Mouse (Mus musculus) intestine, embryonic 15.5 days (tissue): ENCODE results near the gene Cct4. TPM values are rescaled to one million over a fixed set of nuclear protein-coding genes. Genes with fewer than 3 reads are reported as not detected.

ENCODE experiments used
- ATAC-seq: fragments of 200-750 bp; cut with Nextera tagmentation; 2 replicates; pipeline ENCODE4 v1.8.0; 2017; ENCODE audit warnings: moderate TSS enrichment, moderate library complexity
- H3K27ac ChIP-seq: fragments of 300-500 bp; sonication (generic); 2 replicates; pipeline ENCODE4 v1.5.1; 2015; ENCODE audit warnings: mild to moderate bottlenecking, inconsistent platforms
- H3K27me3 ChIP-seq: fragments of 300-500 bp; sonication (generic); replicated peaks from 2 replicates; pipeline ENCODE4 v1.6.1; 2015; ENCODE audit warnings: inconsistent platforms
- H3K36me3 ChIP-seq: fragments of 300-500 bp; sonication (generic); 2 replicates; pipeline ENCODE4 v1.6.1; 2015; ENCODE audit warnings: inconsistent platforms
- H3K4me1 ChIP-seq: fragments of 300-500 bp; sonication (generic); replicated peaks from 2 replicates; pipeline ENCODE4 v1.6.1; 2015; ENCODE audit warnings: inconsistent platforms
- H3K4me2 ChIP-seq: fragments of 300-500 bp; sonication (generic); replicated peaks from 2 replicates; pipeline ENCODE4 v1.6.1; 2015; ENCODE audit warnings: mild to moderate bottlenecking, inconsistent platforms
- H3K4me3 ChIP-seq: fragments of 300-500 bp; sonication (generic); replicated peaks from 2 replicates; pipeline ENCODE4 v1.5.1; 2015; ENCODE audit warnings: inconsistent platforms
- H3K9ac ChIP-seq: fragments of 300-500 bp; sonication (generic); 2 replicates; pipeline ENCODE4 v1.6.1; 2015; ENCODE audit warnings: inconsistent platforms
- H3K9me3 ChIP-seq: fragments of 300-500 bp; sonication (generic); 2 replicates; pipeline ENCODE4 v1.6.1; 2016; ENCODE audit warnings: inconsistent platforms
- WGBS: fragments of 180-500 bp; shearing (Covaris S2); methylation state at CpG from one replicate; pipeline ENCODE4 v1.1.7; 2015; 5-methylcytosine and 5-hydroxymethylcytosine counted together
- polyA plus RNA-seq: library from polyadenylated mRNA; unstranded; fragments of >200 nt; fragmentation: Nextera tagmentation; extraction: Ambion mirVana; gene quantifications from 2 replicates; pipeline ENCODE4 v1.2.1, GENCODE M21; 2015

Gene Cct4
- polyA plus RNA-seq, 1 experiment from 2014 or later, result 268 TPM

- no peak overlapping the region for H3K9ac ChIP-seq
- no peak overlapping the region for H3K4me3 ChIP-seq
- no peak for ATAC-seq
- H3K27ac ChIP-seq, result no peak overlapping the region
- no peaks in the 10 kb centered on the region for H3K9me3 ChIP-seq
- no peak overlapping the region for H3K4me2 ChIP-seq
- no peaks in the 10 kb centered on the region for H3K36me3 ChIP-seq
- H3K4me1 ChIP-seq, result no peaks in the 10 kb centered on the region
- 88% methylated on average over 4 of the region's 4 CpGs for WGBS
- no peaks in the 10 kb centered on the region for H3K27me3 ChIP-seq
These were observed 23.4 kb downstream of the Cct4 start for GRCm38 (mm10) chr11:23013580-23014294.

GRCm38 (mm10) chr11:23014996-23015395, 24.7 kb downstream of the Cct4 start:
- no peak overlapping the region for H3K4me3 ChIP-seq
- H3K4me2 ChIP-seq, result no peak overlapping the region
- no peaks in the 10 kb centered on the region for H3K36me3 ChIP-seq
- no peak for ATAC-seq
- H3K27me3 ChIP-seq, result no peaks in the 10 kb centered on the region
- H3K27ac ChIP-seq, result no peak overlapping the region
- 76% methylated on average over 6 of the region's 6 CpGs for WGBS
- no peaks in the 10 kb centered on the region for H3K9me3 ChIP-seq
- no peaks in the 10 kb centered on the region for H3K4me1 ChIP-seq
- H3K9ac ChIP-seq, result no peak overlapping the region

GRCm38 (mm10) chr11:23017943-23018342, 27.6 kb downstream of the Cct4 start:
- ATAC-seq, result no peak
- H3K9me3 ChIP-seq, result no peaks in the 10 kb centered on the region
- 89% methylated on average over 4 of the region's 4 CpGs for WGBS
- H3K9ac ChIP-seq, result no peak overlapping the region
- H3K4me2 ChIP-seq, result no peak overlapping the region
- H3K4me3 ChIP-seq, result no peak overlapping the region
- no peaks in the 10 kb centered on the region for H3K4me1 ChIP-seq
- H3K27ac ChIP-seq, result no peak overlapping the region
- no peaks in the 10 kb centered on the region for H3K36me3 ChIP-seq
- no peaks in the 10 kb centered on the region for H3K27me3 ChIP-seq

GRCm38 (mm10) chr11:23020116-23020770, 29.9 kb downstream of the Cct4 start:
- no peak for ATAC-seq
- H3K27me3 ChIP-seq, result no peaks in the 10 kb centered on the region
- H3K36me3 ChIP-seq, result no peaks in the 10 kb centered on the region
- no peak overlapping the region for H3K27ac ChIP-seq
- no peak overlapping the region for H3K9ac ChIP-seq
- no peak overlapping the region for H3K4me2 ChIP-seq
- 74% methylated on average over 24 of the region's 24 CpGs for WGBS
- H3K4me3 ChIP-seq, result no peak overlapping the region
- no peaks in the 10 kb centered on the region for H3K9me3 ChIP-seq
- H3K4me1 ChIP-seq, result no peaks in the 10 kb centered on the region

GRCm38 (mm10) chr11:23020841-23021240, 30.5 kb downstream of the Cct4 start:
- H3K9ac ChIP-seq, result no peak overlapping the region
- 93% methylated on average over 14 of the region's 14 CpGs for WGBS

GRCm38 (mm10) chr11:23023155-23023554, 32.8 kb downstream of the Cct4 start:
- Histone ChIP-seq H3K36me3 (no peaks in the 10 kb centered on the region), H3K9ac (no peak overlapping the region), H3K27me3 (no peaks in the 10 kb centered on the region), H3K4me3 (no peak overlapping the region), H3K4me1 (no peaks in the 10 kb centered on the region), H3K27ac (no peak overlapping the region), H3K4me2 (no peak overlapping the region), H3K9me3 (no peaks in the 10 kb centered on the region)
- no peak for ATAC-seq
- 90% methylated on average over 2 of the region's 2 CpGs for WGBS

More at GRCm38 (mm10) chr11:23020841-23021240, 30.5 kb downstream of the Cct4 start:
- ATAC-seq, result no peak
- no peaks in the 10 kb centered on the region for H3K9me3 ChIP-seq
- H3K4me2 ChIP-seq, result no peak overlapping the region
- H3K27me3 ChIP-seq, result no peaks in the 10 kb centered on the region
- no peak overlapping the region for H3K4me3 ChIP-seq
- no peaks in the 10 kb centered on the region for H3K36me3 ChIP-seq
- no peaks in the 10 kb centered on the region for H3K4me1 ChIP-seq
- H3K27ac ChIP-seq, result no peak overlapping the region

- WGBS, result 77% methylated on average over 3 of the region's 3 CpGs
- no peak overlapping the region for H3K27ac ChIP-seq
- no peaks in the 10 kb centered on the region for H3K36me3 ChIP-seq
- H3K27me3 ChIP-seq, result no peaks in the 10 kb centered on the region
- H3K4me1 ChIP-seq, result no peaks in the 10 kb centered on the region
- no peak for ATAC-seq
- no peaks in the 10 kb centered on the region for H3K9me3 ChIP-seq
- H3K4me3 ChIP-seq, result no peak overlapping the region
- no peak overlapping the region for H3K4me2 ChIP-seq
- no peak overlapping the region for H3K9ac ChIP-seq
These were observed 33.9 kb downstream of the Cct4 start for GRCm38 (mm10) chr11:23024169-23024568.

GRCm38 (mm10) chr11:23028957-23029356, 38.6 kb downstream of the Cct4 start:
- no peak overlapping the region for H3K9ac ChIP-seq
- no peaks in the 10 kb centered on the region for H3K9me3 ChIP-seq
- peak; percentile 94 for ATAC-seq
- H3K4me2 ChIP-seq, result no peak overlapping the region
- H3K4me1 ChIP-seq, result no peaks in the 10 kb centered on the region
- 23% methylated on average over 3 of the region's 3 CpGs for WGBS
- H3K27ac ChIP-seq, result no peak overlapping the region
- H3K27me3 ChIP-seq, result no peaks in the 10 kb centered on the region
- no peaks in the 10 kb centered on the region for H3K36me3 ChIP-seq
- H3K4me3 ChIP-seq, result no peak overlapping the region

GRCm38 (mm10) chr11:23029399-23029798, 39.1 kb downstream of the Cct4 start:
- Histone ChIP-seq H3K27me3 (no peaks in the 10 kb centered on the region), H3K9me3 (no peaks in the 10 kb centered on the region), H3K27ac (no peak overlapping the region), H3K4me2 (no peak overlapping the region), H3K4me1 (no peaks in the 10 kb centered on the region), H3K36me3 (no peaks in the 10 kb centered on the region), H3K9ac (no peak overlapping the region), H3K4me3 (no peak overlapping the region)
- peak; percentile 61; the same call in 1 of the 2 replicates for ATAC-seq
- WGBS, result 61% methylated on average over 6 of the region's 6 CpGs

- Histone ChIP-seq H3K27ac (no peak overlapping the region), H3K9me3 (no peaks in the 10 kb centered on the region), H3K4me2 (peak overlapping the region; percentile 42; the same call in 1 of the 2 replicates), H3K4me3 (no peak overlapping the region), H3K9ac (no peak overlapping the region), H3K36me3 (no peaks in the 10 kb centered on the region), H3K4me1 (peaks cover 5% of the 10 kb centered on the region), H3K27me3 (no peaks in the 10 kb centered on the region)
- 42% methylated on average over 5 of the region's 5 CpGs for WGBS
- ATAC-seq, result peak; percentile 78
These were observed 56.9 kb downstream of the Cct4 start for GRCm38 (mm10) chr11:23047252-23047651.

- WGBS, result 22% methylated on average over 20 of the region's 20 CpGs
- peaks cover 5% of the 10 kb centered on the region for H3K4me1 ChIP-seq
- H3K27me3 ChIP-seq, result no peaks in the 10 kb centered on the region
- peak overlapping the region; percentile 42 for H3K4me2 ChIP-seq
- ATAC-seq, result peak; percentile 61
- H3K9me3 ChIP-seq, result no peaks in the 10 kb centered on the region
- no peak overlapping the region for H3K27ac ChIP-seq
- H3K9ac ChIP-seq, result no peak overlapping the region
- H3K36me3 ChIP-seq, result no peaks in the 10 kb centered on the region
- H3K4me3 ChIP-seq, result no peak overlapping the region
These were observed 57.6 kb downstream of the Cct4 start for GRCm38 (mm10) chr11:23047663-23048582.

GRCm38 (mm10) chr11:23049642-23050041, 59.3 kb downstream of the Cct4 start:
- H3K4me3 ChIP-seq, result no peak overlapping the region
- no peak overlapping the region for H3K27ac ChIP-seq
- no peaks in the 10 kb centered on the region for H3K36me3 ChIP-seq
- no peaks in the 10 kb centered on the region for H3K27me3 ChIP-seq
- H3K4me2 ChIP-seq, result no peak overlapping the region
- peaks cover 5% of the 10 kb centered on the region for H3K4me1 ChIP-seq
- H3K9ac ChIP-seq, result no peak overlapping the region
- no peaks in the 10 kb centered on the region for H3K9me3 ChIP-seq
- ATAC-seq, result no peak
